Mouse (Mus musculus): ENCODE measurements around the gene Arrb1. TPM values are rescaled to one million over a fixed set of nuclear protein-coding genes. Genes with fewer than 3 reads are reported as not detected.

The Arrb1 gene
- total and polyA plus RNA-seq, 2 experiments = 6.2 to 6.5 TPM

DNA sequence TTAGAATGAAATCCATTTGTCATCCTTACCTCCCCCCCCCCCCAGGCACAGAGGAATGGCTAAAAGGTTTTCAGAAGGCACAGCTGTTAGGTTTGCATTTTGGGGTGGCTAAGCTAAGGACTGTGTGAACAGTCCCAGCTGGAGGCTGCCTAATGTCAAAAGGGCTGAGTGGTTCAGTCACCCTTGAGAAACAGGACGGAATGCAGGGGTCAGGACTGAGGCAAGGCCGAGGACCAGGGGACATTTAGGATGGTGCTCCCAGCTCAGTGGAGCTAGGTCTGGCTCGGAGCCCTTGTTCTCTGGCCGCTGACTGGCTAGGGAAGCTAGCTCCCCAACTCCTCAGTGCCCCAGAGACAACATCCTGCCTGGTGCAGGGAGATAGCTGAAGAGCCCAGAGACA lies 47.6 kb downstream of the Arrb1 start:
- peak overlapping the region; percentile 44 for H3K27ac ChIP-seq (replicated peaks; ENCODE audit: insufficient read depth, low read depth, low read length)
- no peak overlapping the region for H3K4me3 ChIP-seq (ENCODE audit: insufficient read depth, low read depth, low read length)
- no peaks in the 10 kb centered on the region; the same call in none of the 2 replicates for H3K4me1 ChIP-seq (ENCODE audit: control insufficient read depth, insufficient read depth, low read length)
- WGBS = 77% methylated on average over 4 of the region's 4 CpGs
- no peak for TF ChIP-seq CTCF (IDR thresholded peaks at IDR 0.05; ENCODE audit: low read depth, low read length)
- TF ChIP-seq POLR2A (IDR thresholded peaks at IDR 0.05; ENCODE audit: extremely low read depth, insufficient read depth, low read length) = no peak
- DNase-seq (ENCODE audit: extremely low read depth, low read depth, low spot score) = peak; percentile 27
- H3K27me3 ChIP-seq (ENCODE audit: control insufficient read depth, insufficient read depth, low read length) = no peaks in the 10 kb centered on the region
- no peaks in the 10 kb centered on the region for H3K79me2 ChIP-seq (ENCODE audit: control insufficient read depth, insufficient read depth, low read length)
- H3K9ac ChIP-seq (ENCODE audit: low read depth, low read length) = no peak overlapping the region
- no peaks in the 10 kb centered on the region for H3K36me3 ChIP-seq (ENCODE audit: control insufficient read depth, insufficient read depth, low read length)

DNA sequence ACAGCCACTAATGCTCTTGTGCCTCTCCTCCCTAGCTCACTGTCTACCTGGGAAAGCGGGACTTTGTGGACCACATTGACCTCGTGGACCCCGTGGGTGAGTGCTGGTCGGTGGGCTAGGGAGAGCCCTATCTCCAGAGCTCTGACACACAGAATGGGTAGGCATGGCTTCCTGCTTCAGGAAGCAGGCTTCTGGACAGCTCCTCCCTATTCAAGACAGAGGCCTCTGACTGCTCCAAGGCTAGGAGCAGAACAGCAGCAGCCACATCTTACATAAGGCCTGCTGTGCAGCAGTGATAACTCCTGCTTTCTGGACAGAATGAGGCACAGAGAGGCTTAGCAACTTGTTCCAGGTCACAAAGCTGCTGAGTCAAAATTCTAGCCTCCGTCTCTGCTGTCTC lies 48.4 kb downstream of the Arrb1 start:
- Histone ChIP-seq H3K36me3 (ENCODE audit: control insufficient read depth, insufficient read depth, low read length) (no peaks in the 10 kb centered on the region), H3K9ac (ENCODE audit: low read depth, low read length) (no peak overlapping the region), H3K27me3 (ENCODE audit: control insufficient read depth, insufficient read depth, low read length) (no peaks in the 10 kb centered on the region), H3K4me1 (ENCODE audit: control insufficient read depth, insufficient read depth, low read length) (no peaks in the 10 kb centered on the region; the same call in none of the 2 replicates), H3K4me3 (ENCODE audit: insufficient read depth, low read depth, low read length) (no peak overlapping the region), H3K27ac (replicated peaks; ENCODE audit: insufficient read depth, low read depth, low read length) (peak overlapping the region; percentile 44), H3K79me2 (ENCODE audit: control insufficient read depth, insufficient read depth, low read length) (no peaks in the 10 kb centered on the region)
- TF ChIP-seq CTCF (IDR thresholded peaks at IDR 0.05; ENCODE audit: low read depth, low read length) (no peak), POLR2A (IDR thresholded peaks at IDR 0.05; ENCODE audit: extremely low read depth, insufficient read depth, low read length) (no peak)
- DNase-seq (ENCODE audit: extremely low read depth, low read depth, low spot score) = no peak
- 79% methylated on average over 5 of the region's 5 CpGs for WGBS

DNA sequence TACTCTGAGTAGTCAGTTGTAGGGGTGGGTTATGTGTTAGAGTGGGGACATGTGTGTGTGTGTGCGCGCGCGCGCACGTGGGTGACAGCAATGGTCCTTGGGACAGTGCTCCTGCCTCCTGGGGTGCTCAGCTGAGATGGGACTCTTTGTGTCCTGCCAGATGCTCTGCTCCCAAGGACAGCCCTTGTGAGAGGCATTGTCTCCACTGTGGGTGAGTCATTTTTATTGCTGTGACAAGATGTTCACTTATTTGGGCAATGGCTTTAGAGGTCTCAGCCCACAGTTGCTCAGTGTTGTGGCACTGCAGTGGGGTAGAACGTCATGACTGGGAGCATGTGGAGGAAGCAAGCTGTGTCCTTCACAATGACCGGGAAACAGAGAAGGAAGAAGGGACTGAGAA lies 50.7 kb downstream of the Arrb1 start:
- no peak for DNase-seq (ENCODE audit: extremely low read depth, low read depth, low spot score)
- Histone ChIP-seq H3K9ac (ENCODE audit: low read depth, low read length) (no peak overlapping the region), H3K4me3 (ENCODE audit: insufficient read depth, low read depth, low read length) (no peak overlapping the region), H3K27ac (replicated peaks; ENCODE audit: insufficient read depth, low read depth, low read length) (no peak overlapping the region), H3K4me1 (ENCODE audit: control insufficient read depth, insufficient read depth, low read length) (no peaks in the 10 kb centered on the region; the same call in 1 of the 2 replicates), H3K36me3 (ENCODE audit: control insufficient read depth, insufficient read depth, low read length) (no peaks in the 10 kb centered on the region), H3K27me3 (ENCODE audit: control insufficient read depth, insufficient read depth, low read length) (no peaks in the 10 kb centered on the region), H3K79me2 (ENCODE audit: control insufficient read depth, insufficient read depth, low read length) (no peaks in the 10 kb centered on the region)
- 87% methylated on average over 8 of the region's 8 CpGs for WGBS
- TF ChIP-seq CTCF (IDR thresholded peaks at IDR 0.05; ENCODE audit: low read depth, low read length) = no peak
- no peak for TF ChIP-seq POLR2A (IDR thresholded peaks at IDR 0.05; ENCODE audit: extremely low read depth, insufficient read depth, low read length)

DNA sequence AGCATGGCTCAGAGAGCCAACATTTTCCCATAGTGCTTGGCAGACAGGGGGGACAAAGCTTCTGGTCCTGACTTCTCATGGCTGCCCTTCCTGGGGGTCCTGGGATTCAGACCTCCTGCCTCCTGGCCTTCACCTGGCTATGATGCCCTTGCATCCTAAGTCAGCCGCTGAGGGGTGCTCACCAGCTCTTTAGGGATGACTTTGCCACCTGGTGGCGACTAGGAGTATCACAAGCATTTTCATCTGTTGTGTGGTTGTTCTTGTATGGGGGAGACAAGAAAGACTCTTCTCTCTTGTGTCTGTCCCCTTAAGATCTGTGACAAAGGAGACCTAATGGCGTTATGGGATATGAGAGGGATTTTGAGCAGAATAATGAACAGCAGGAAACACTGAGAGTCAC lies 54.8 kb downstream of the Arrb1 start:
- no peaks in the 10 kb centered on the region for H3K4me1 ChIP-seq (ENCODE audit: control insufficient read depth, insufficient read depth, low read length)
- DNase-seq (ENCODE audit: extremely low read depth, low read depth, low spot score) = peak; percentile 51
- H3K27ac ChIP-seq (replicated peaks; ENCODE audit: insufficient read depth, low read depth, low read length) = no peak overlapping the region
- H3K9ac ChIP-seq (ENCODE audit: low read depth, low read length) = no peak overlapping the region
- no peaks in the 10 kb centered on the region for H3K36me3 ChIP-seq (ENCODE audit: control insufficient read depth, insufficient read depth, low read length)
- H3K79me2 ChIP-seq (ENCODE audit: control insufficient read depth, insufficient read depth, low read length) = no peaks in the 10 kb centered on the region
- TF ChIP-seq CTCF (IDR thresholded peaks at IDR 0.05; ENCODE audit: low read depth, low read length) = peak; percentile 72
- TF ChIP-seq POLR2A (IDR thresholded peaks at IDR 0.05; ENCODE audit: extremely low read depth, insufficient read depth, low read length) = no peak
- no peaks in the 10 kb centered on the region for H3K27me3 ChIP-seq (ENCODE audit: control insufficient read depth, insufficient read depth, low read length)
- 14% methylated on average over 3 of the region's 3 CpGs for WGBS
- no peak overlapping the region for H3K4me3 ChIP-seq (ENCODE audit: insufficient read depth, low read depth, low read length)

DNA sequence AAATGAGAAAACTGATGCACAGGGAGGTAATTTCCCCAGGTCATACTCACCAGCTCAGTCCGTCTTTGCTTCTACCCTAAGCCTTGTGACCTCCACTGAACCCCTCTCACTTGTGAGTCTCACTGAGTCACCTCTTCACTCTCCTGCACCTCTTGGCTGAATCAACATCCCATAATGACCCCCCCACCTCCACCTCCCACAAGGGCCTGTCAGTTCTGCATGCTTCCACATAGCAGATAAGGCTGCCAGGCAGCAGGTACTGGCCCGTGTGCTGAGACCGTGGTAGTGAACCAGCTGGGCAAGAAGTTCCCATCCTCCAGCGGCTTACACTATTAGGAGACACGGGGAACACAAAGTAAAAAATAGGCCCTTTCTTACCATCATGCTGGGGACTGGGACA lies 55.4 kb downstream of the Arrb1 start:
- Histone ChIP-seq H3K36me3 (ENCODE audit: control insufficient read depth, insufficient read depth, low read length) (no peaks in the 10 kb centered on the region), H3K4me1 (ENCODE audit: control insufficient read depth, insufficient read depth, low read length) (no peaks in the 10 kb centered on the region), H3K27ac (replicated peaks; ENCODE audit: insufficient read depth, low read depth, low read length) (no peak overlapping the region), H3K9ac (ENCODE audit: low read depth, low read length) (no peak overlapping the region), H3K4me3 (ENCODE audit: insufficient read depth, low read depth, low read length) (no peak overlapping the region), H3K27me3 (ENCODE audit: control insufficient read depth, insufficient read depth, low read length) (no peaks in the 10 kb centered on the region), H3K79me2 (ENCODE audit: control insufficient read depth, insufficient read depth, low read length) (no peaks in the 10 kb centered on the region)
- WGBS = 93% methylated on average over 5 of the region's 5 CpGs
- TF ChIP-seq CTCF (IDR thresholded peaks at IDR 0.05; ENCODE audit: low read depth, low read length) = no peak
- TF ChIP-seq POLR2A (IDR thresholded peaks at IDR 0.05; ENCODE audit: extremely low read depth, insufficient read depth, low read length) = no peak
- no peak for DNase-seq (ENCODE audit: extremely low read depth, low read depth, low spot score)

DNA sequence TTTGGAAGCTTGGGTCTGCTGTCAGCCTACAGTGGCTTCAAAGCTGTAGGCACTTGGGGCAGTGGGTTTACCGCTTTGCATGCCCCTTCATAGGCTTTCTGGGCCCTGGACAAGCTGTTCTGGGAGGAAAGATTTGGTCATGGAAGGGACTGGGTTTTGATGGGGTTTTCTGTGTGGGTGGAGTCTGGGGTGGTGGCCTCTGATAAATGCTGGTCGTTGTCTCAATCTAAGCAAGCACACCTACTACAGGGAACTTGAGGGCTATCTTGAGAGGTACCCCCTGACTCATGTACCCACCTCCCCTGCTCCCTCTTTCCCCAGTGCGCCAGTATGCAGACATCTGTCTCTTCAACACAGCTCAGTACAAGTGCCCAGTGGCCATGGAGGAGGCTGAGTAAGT lies 57.4 kb downstream of the Arrb1 start:
- H3K4me3 ChIP-seq (ENCODE audit: insufficient read depth, low read depth, low read length) = no peak overlapping the region
- H3K27ac ChIP-seq (replicated peaks; ENCODE audit: insufficient read depth, low read depth, low read length) = no peak overlapping the region
- H3K9ac ChIP-seq (ENCODE audit: low read depth, low read length) = no peak overlapping the region
- 93% methylated on average over 3 of the region's 3 CpGs for WGBS
- no peak for DNase-seq (ENCODE audit: extremely low read depth, low read depth, low spot score)
- H3K36me3 ChIP-seq (ENCODE audit: control insufficient read depth, insufficient read depth, low read length) = no peaks in the 10 kb centered on the region
- no peaks in the 10 kb centered on the region for H3K4me1 ChIP-seq (ENCODE audit: control insufficient read depth, insufficient read depth, low read length)
- H3K79me2 ChIP-seq (ENCODE audit: control insufficient read depth, insufficient read depth, low read length) = no peaks in the 10 kb centered on the region
- H3K27me3 ChIP-seq (ENCODE audit: control insufficient read depth, insufficient read depth, low read length) = no peaks in the 10 kb centered on the region
- TF ChIP-seq POLR2A (IDR thresholded peaks at IDR 0.05; ENCODE audit: extremely low read depth, insufficient read depth, low read length) (no peak), CTCF (IDR thresholded peaks at IDR 0.05; ENCODE audit: low read depth, low read length) (no peak)

Data from liver, adult 2 months (tissue).